Mouse (Mus musculus) liver, embryonic 11.5 days (tissue): ENCODE data around the gene Cacng6. TPM values are rescaled to one million over a fixed set of nuclear protein-coding genes. Genes with fewer than 3 reads are reported as not detected.

Experiments
- ATAC-seq: fragments of 200-750 bp; cut with Nextera tagmentation; replicated peaks from 2 replicates; pipeline ENCODE4 v1.8.0; 2017; ENCODE audit warnings: moderate number of reproducible peaks, mild to moderate bottlenecking, moderate TSS enrichment, moderate library complexity; ENCODE audit not compliant: low FRiP score
- DNase-seq: peaks from one replicate; pipeline ENCODE4 v3.0.0-alpha.2; 2017; ENCODE audit warnings: low spot score
- H3K27ac ChIP-seq: fragments of 300-500 bp; sonication (generic); 2 replicates; pipeline ENCODE4 v1.5.1; 2014; ENCODE audit warnings: mild to moderate bottlenecking, low read depth, low read length, control low read depth
- H3K27me3 ChIP-seq: fragments of 300-500 bp; sonication (generic); replicated peaks from 2 replicates; pipeline ENCODE4 v1.6.1; 2014; ENCODE audit warnings: low read length, mixed read lengths; ENCODE audit not compliant: control insufficient read depth, insufficient read depth
- H3K36me3 ChIP-seq: fragments of 300-500 bp; sonication (generic); 2 replicates; pipeline ENCODE4 v1.6.1; 2014; ENCODE audit warnings: mild to moderate bottlenecking, low read length, moderate library complexity, mixed read lengths; ENCODE audit not compliant: control insufficient read depth, insufficient read depth
- H3K4me1 ChIP-seq: fragments of 300-500 bp; sonication (generic); replicated peaks from 2 replicates; pipeline ENCODE4 v1.6.1; 2014; ENCODE audit warnings: low read length, mixed read lengths; ENCODE audit not compliant: control insufficient read depth, insufficient read depth
- H3K4me2 ChIP-seq: fragments of 300-500 bp; sonication (generic); 2 replicates; pipeline ENCODE4 v1.6.1; 2014; ENCODE audit warnings: mild to moderate bottlenecking, control low read depth, moderate library complexity
- H3K4me3 ChIP-seq: fragments of 300-500 bp; sonication (generic); 2 replicates; pipeline ENCODE4 v1.5.1; 2014; ENCODE audit warnings: low read depth, low read length, control low read depth
- H3K9ac ChIP-seq: fragments of 300-500 bp; sonication (generic); 2 replicates; pipeline ENCODE4 v1.6.1; 2014; ENCODE audit warnings: low read depth, low read length, control low read depth
- H3K9me3 ChIP-seq: fragments of 300-500 bp; sonication (generic); 2 replicates; pipeline ENCODE4 v1.6.1; 2016; ENCODE audit warnings: low read length, inconsistent platforms, mixed read lengths; ENCODE audit not compliant: control insufficient read depth
- WGBS: fragments of 180-500 bp; shearing (Covaris S2); extraction: QIAGEN DNeasy Blood & Tissue Kit; methylation state at CpG from one replicate; pipeline ENCODE4 v1.1.7; 2014; 5-methylcytosine and 5-hydroxymethylcytosine counted together
- polyA plus RNA-seq: library from polyadenylated mRNA; unstranded; fragments of >200 nt; fragmentation: Nextera tagmentation; extraction: Ambion mirVana; gene quantifications from 2 replicates; pipeline ENCODE4 v1.2.1, GENCODE M21; 2014

Gene Cacng6
- polyA plus RNA-seq, 1 experiment from 2014 or later: not detected

GRCm38 (mm10) chr7:3425141-3425540 lies 1.1 kb downstream of the Cacng6 start:
- Histone ChIP-seq H3K36me3 (no peaks in the 10 kb centered on the region), H3K27ac (no peak overlapping the region), H3K9me3 (no peaks in the 10 kb centered on the region), H3K4me3 (no peak overlapping the region), H3K4me2 (no peak overlapping the region), H3K4me1 (no peaks in the 10 kb centered on the region), H3K27me3 (peaks cover 62% of the 10 kb centered on the region), H3K9ac (no peak overlapping the region)
- WGBS: 89% methylated on average over 5 of the region's 5 CpGs
- DNase-seq (no peak), ATAC-seq (no peak)

- Histone ChIP-seq H3K4me2 (no peak overlapping the region), H3K27me3 (peaks cover 12% of the 10 kb centered on the region), H3K27ac (no peak overlapping the region), H3K4me1 (no peaks in the 10 kb centered on the region), H3K4me3 (no peak overlapping the region), H3K36me3 (no peaks in the 10 kb centered on the region), H3K9me3 (no peaks in the 10 kb centered on the region; the same call in 1 of the 2 replicates), H3K9ac (no peak overlapping the region)
- ATAC-seq: no peak
- WGBS: 77% methylated on average over 6 of the region's 6 CpGs
- DNase-seq: no peak
Measured at GRCm38 (mm10) chr7:3430161-3430560, 6.2 kb downstream of the Cacng6 start.

GRCm38 (mm10) chr7:3432066-3432465 lies 8.1 kb downstream of the Cacng6 start:
- no peak overlapping the region for H3K27ac ChIP-seq
- H3K4me1 ChIP-seq: no peaks in the 10 kb centered on the region
- no peak for DNase-seq
- no peak overlapping the region for H3K4me3 ChIP-seq
- H3K27me3 ChIP-seq: no peaks in the 10 kb centered on the region
- no peaks in the 10 kb centered on the region; the same call in 1 of the 2 replicates for H3K9me3 ChIP-seq
- H3K4me2 ChIP-seq: no peak overlapping the region
- no peak overlapping the region for H3K9ac ChIP-seq
- no peaks in the 10 kb centered on the region for H3K36me3 ChIP-seq
- no peak for ATAC-seq
- 70% methylated on average over 1 of the region's 1 CpGs for WGBS

GRCm38 (mm10) chr7:3437941-3438340 lies 13.9 kb downstream of the Cacng6 start:
- WGBS: 77% methylated on average over 5 of the region's 5 CpGs
- DNase-seq (no peak), ATAC-seq (no peak)
- H3K9ac ChIP-seq: no peak overlapping the region
- H3K4me1 ChIP-seq: no peaks in the 10 kb centered on the region
- no peak overlapping the region for H3K27ac ChIP-seq
- H3K4me2 ChIP-seq: no peak overlapping the region
- H3K36me3 ChIP-seq: no peaks in the 10 kb centered on the region
- H3K27me3 ChIP-seq: no peaks in the 10 kb centered on the region
- no peak overlapping the region for H3K4me3 ChIP-seq
- H3K9me3 ChIP-seq: no peaks in the 10 kb centered on the region

GRCm38 (mm10) chr7:3439984-3440383 lies 16.0 kb downstream of the Cacng6 start:
- Histone ChIP-seq H3K36me3 (no peaks in the 10 kb centered on the region), H3K9ac (no peak overlapping the region), H3K4me3 (no peak overlapping the region), H3K4me2 (no peak overlapping the region), H3K27ac (no peak overlapping the region), H3K4me1 (no peaks in the 10 kb centered on the region), H3K9me3 (no peaks in the 10 kb centered on the region), H3K27me3 (no peaks in the 10 kb centered on the region)
- WGBS: 82% methylated on average over 11 of the region's 11 CpGs
- ATAC-seq (no peak), DNase-seq (no peak)

- WGBS: 74% methylated on average over 8 of the region's 8 CpGs
- Histone ChIP-seq H3K4me2 (no peak overlapping the region), H3K27me3 (no peaks in the 10 kb centered on the region), H3K9ac (no peak overlapping the region), H3K36me3 (no peaks in the 10 kb centered on the region), H3K4me3 (no peak overlapping the region), H3K4me1 (no peaks in the 10 kb centered on the region), H3K27ac (no peak overlapping the region), H3K9me3 (no peaks in the 10 kb centered on the region)
- ATAC-seq (no peak), DNase-seq (no peak)
Measured at GRCm38 (mm10) chr7:3440526-3440925, 16.5 kb downstream of the Cacng6 start.

- Histone ChIP-seq H3K4me3 (no peak overlapping the region), H3K4me2 (no peak overlapping the region), H3K27me3 (no peaks in the 10 kb centered on the region), H3K4me1 (no peaks in the 10 kb centered on the region), H3K27ac (no peak overlapping the region), H3K9me3 (no peaks in the 10 kb centered on the region), H3K36me3 (no peaks in the 10 kb centered on the region), H3K9ac (no peak overlapping the region)
- WGBS: 71% methylated on average over 10 of the region's 10 CpGs
- ATAC-seq: no peak
- no peak for DNase-seq
Measured at GRCm38 (mm10) chr7:3442476-3443062, 18.6 kb downstream of the Cacng6 start.

GRCm38 (mm10) chr7:3444678-3445077 lies 20.7 kb downstream of the Cacng6 start:
- Histone ChIP-seq H3K27ac (no peak overlapping the region), H3K36me3 (no peaks in the 10 kb centered on the region), H3K4me3 (no peak overlapping the region), H3K4me1 (no peaks in the 10 kb centered on the region), H3K27me3 (no peaks in the 10 kb centered on the region), H3K9me3 (no peaks in the 10 kb centered on the region), H3K4me2 (no peak overlapping the region), H3K9ac (no peak overlapping the region)
- ATAC-seq (no peak), DNase-seq (no peak)
- 74% methylated on average over 3 of the region's 3 CpGs for WGBS

- Histone ChIP-seq H3K9ac (no peak overlapping the region), H3K27me3 (no peaks in the 10 kb centered on the region), H3K36me3 (no peaks in the 10 kb centered on the region), H3K4me1 (no peaks in the 10 kb centered on the region), H3K4me3 (no peak overlapping the region), H3K27ac (no peak overlapping the region), H3K9me3 (no peaks in the 10 kb centered on the region), H3K4me2 (no peak overlapping the region)
- ATAC-seq (no peak), DNase-seq (no peak)
- 80% methylated on average over 3 of the region's 3 CpGs for WGBS
Measured at GRCm38 (mm10) chr7:3446584-3446983, 22.6 kb downstream of the Cacng6 start.
